ENCODE assay signal across 17 mouse cellular contexts in the genomic region with DNA sequence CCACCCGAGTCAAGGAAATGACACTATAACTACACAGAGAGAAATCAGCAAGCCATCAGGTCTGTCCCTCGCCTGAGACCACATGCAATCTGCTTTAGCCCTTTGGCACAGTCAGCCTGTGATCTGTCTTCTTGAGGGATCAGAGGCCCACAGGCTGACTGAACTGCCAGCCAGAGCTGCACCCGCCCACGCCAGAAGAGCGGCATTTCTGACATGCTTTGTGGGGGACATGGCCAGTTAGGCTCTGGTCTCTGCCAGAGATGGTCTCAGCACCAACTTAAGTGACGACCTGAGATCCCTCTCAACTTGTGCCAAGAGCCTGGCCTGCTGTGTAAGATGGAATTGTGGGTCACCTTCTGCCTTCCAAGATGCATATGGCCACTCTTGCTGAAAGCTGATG.
DNase-seq lines count a peak whose midpoint lies in the region; ATAC-seq lines count a peak whose summit lies in the region.
"Had no signal": no experiment of that assay in that cellular context is flagged by ENCODE, and none has a peak within 500 bp of the region (broad histone marks: within the 10 kb centered on the region; RNA-seq: fewer than 3 reads in every experiment).

No protein-coding gene starts in this region.

- H3K27ac ChIP-seq in heart, embryonic 14.5 days (replicated peaks in 1 of 2; ENCODE audit: control insufficient read depth in 1 of 2, insufficient read depth in 1 of 2, low read depth in 2 of 2, low read length in 2 of 2) = peak overlapping the region; percentile 4 to 76
- H3K27ac ChIP-seq: embryonic facial prominence, embryonic 12.5 days; forebrain, embryonic 15.5 days; hindbrain, embryonic 13.5 days; hindbrain, postnatal 0 days; kidney, postnatal 0 days had no signal

- no peak overlapping the region for H3K4me2 ChIP-seq in heart, embryonic 14.5 days (ENCODE audit: low read length)
- H3K4me2 ChIP-seq: embryonic facial prominence, embryonic 12.5 days; forebrain, embryonic 15.5 days; hindbrain, embryonic 13.5 days had no signal

- peak overlapping the region; percentile 12; the same call in 1 of the 2 replicates for H3K9ac ChIP-seq in heart, embryonic 14.5 days (ENCODE audit: low read length)
- H3K9ac ChIP-seq: embryonic facial prominence, embryonic 12.5 days; forebrain, embryonic 15.5 days; hindbrain, embryonic 13.5 days had no signal

- ATAC-seq in heart, embryonic 14.5 days (ENCODE audit: insufficient number of reproducible peaks, insufficient read depth, low FRiP score, low read depth) = no peak
- ATAC-seq: forebrain, embryonic 15.5 days; hindbrain, postnatal 0 days had no signal

- H3K4me1 ChIP-seq in heart, embryonic 14.5 days (ENCODE audit: control insufficient read depth in 2 of 2, insufficient read depth in 2 of 2, low read length in 2 of 2) = peaks cover 49 to 65% of the 10 kb centered on the region in 2 experiments

- peaks cover 4% of the 10 kb centered on the region; the same call in 1 of the 2 replicates for H3K36me3 ChIP-seq in heart, embryonic 14.5 days (ENCODE audit: control insufficient read depth, insufficient read depth, low read length)
- H3K36me3 ChIP-seq: forebrain, embryonic 15.5 days; hindbrain, embryonic 13.5 days had no signal

- peak; percentile 62 for DNase-seq in cerebellum, adult 11-12 months
- DNase-seq in cerebellum, adult 9-10 months = no peak
- DNase-seq in cerebellum, postnatal 25 days = peak; percentile 48 to 62
- no peak for DNase-seq in cerebellum, postnatal 36 days
- no peak for DNase-seq in heart, adult 8-10 months (ENCODE audit: low spot score)
- peak; percentile 41 for DNase-seq in brain, adult 2 months (ENCODE audit: low read depth, low spot score)
- DNase-seq: adrenal gland, postnatal 10 days; gastrocnemius, postnatal 36 days; heart, adult 11 months; kidney, adult 11 months; kidney, adult 9 months had no signal

- no peak overlapping the region for H3K4me3 ChIP-seq in heart, embryonic 14.5 days (ENCODE audit: control insufficient read depth in 1 of 2, insufficient read depth in 1 of 2, low read depth in 1 of 2, low read length in 2 of 2)
- H3K4me3 ChIP-seq: embryonic facial prominence, embryonic 12.5 days; forebrain, embryonic 15.5 days; hindbrain, embryonic 13.5 days had no signal

- no peaks in the 10 kb centered on the region for H3K27me3 ChIP-seq in heart, embryonic 14.5 days (ENCODE audit: control insufficient read depth, insufficient read depth, low read length)
- H3K27me3 ChIP-seq: embryonic facial prominence, embryonic 12.5 days; forebrain, embryonic 15.5 days had no signal

- H3K9me3 ChIP-seq in heart, embryonic 14.5 days (ENCODE audit: control insufficient read depth, low read length) = no peaks in the 10 kb centered on the region
- H3K9me3 ChIP-seq: embryonic facial prominence, embryonic 12.5 days; forebrain, embryonic 15.5 days; hindbrain, embryonic 13.5 days had no signal

- WGBS in heart, embryonic 14.5 days = 37% methylated on average over 6 of the region's 6 CpGs

Comparison
In these comparisons a context has a peak if more than half of its experiments do, and no peak if none do; other contexts are left out.
1. DNase-seq: peak in cerebellum, adult 11-12 months (single experiment), cerebellum, postnatal 25 days (2 of 2) and brain, adult 2 months (single experiment); none in cerebellum, adult 9-10 months (single experiment), cerebellum, postnatal 36 days (0 of 2) and heart, adult 8-10 months (single experiment).